Mouse (Mus musculus) bone marrow, adult 2 months (tissue): ENCODE results near the gene Olfr514. TPM values are rescaled to one million over a fixed set of nuclear protein-coding genes. Genes with fewer than 3 reads are reported as not detected.
"Not testable (repeated sequence)": the region's sequence is repeated elsewhere in the genome, so short reads cannot be mapped to it uniquely, and the experiment has no call there.

Source experiments
- H3K27ac ChIP-seq: fragments of 200-500 bp; 2 replicates; pipeline ENCODE4 v1.5.1; 2012; ENCODE audit warnings: low read depth, mild to moderate bottlenecking, control low read depth, inconsistent platforms, low read length; ENCODE audit not compliant: control insufficient read depth, poor library complexity, insufficient read depth
- H3K4me1 ChIP-seq: fragments of 200-500 bp; 2 replicates; pipeline ENCODE4 v1.6.1; 2011; ENCODE audit warnings: low read length; ENCODE audit not compliant: control insufficient read depth, insufficient read depth
- H3K4me3 ChIP-seq: fragments of 200-500 bp; replicated peaks from 2 replicates; pipeline ENCODE3; 2011; ENCODE audit warnings: mild to moderate bottlenecking, low read depth, low read length, control low read depth; ENCODE audit not compliant: control insufficient read depth
- CTCF ChIP-seq: fragments of 200-500 bp; IDR thresholded peaks from 2 replicates; pipeline ENCODE4 v1.5.1; 2011; ENCODE audit warnings: low read length, control low read depth; ENCODE audit not compliant: control insufficient read depth, insufficient read depth
- POLR2A ChIP-seq: fragments of 200-500 bp; IDR thresholded peaks from 2 replicates; pipeline ENCODE4 v1.6.1; 2011; ENCODE audit warnings: low read depth, mild to moderate bottlenecking, control low read depth, low read length, borderline replicate concordance; ENCODE audit not compliant: control insufficient read depth
- WGBS: fragments of 180-500 bp; shearing (Covaris S2); methylation state at CpG from one replicate; pipeline ENCODE4 v1.1.7; 2018; 5-methylcytosine and 5-hydroxymethylcytosine counted together
- polyA plus RNA-seq: library from polyadenylated mRNA; stranded (reverse); fragments of >200 nt; gene quantifications from 2 replicates; pipeline ENCODE4 v1.2.4, GENCODE M21; 2011; ENCODE audit warnings: low replicate concordance; ENCODE audit not compliant: missing spikeins, insufficient read depth, insufficient read length

Gene Olfr514
- polyA plus RNA-seq = not detected in 2 replicates

DNA sequence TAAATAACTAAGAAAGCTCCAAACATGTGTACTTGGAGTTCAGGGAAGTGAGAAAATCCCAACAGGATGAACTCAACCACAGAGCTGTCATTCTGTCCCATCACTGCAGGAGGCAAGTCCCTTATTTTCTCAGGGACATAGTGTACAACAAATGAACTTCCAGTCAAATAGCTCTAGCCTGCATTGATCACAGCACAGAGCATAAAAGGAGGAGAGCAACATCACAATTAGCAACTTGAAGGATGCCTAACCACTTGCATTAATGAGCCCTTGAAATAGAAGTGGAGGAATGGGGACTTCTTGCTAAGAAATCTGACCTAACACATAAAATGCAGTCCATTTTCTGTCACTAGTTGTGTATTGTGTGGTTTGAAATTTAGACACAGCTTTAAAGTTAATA lies at the start of gene Olfr514:
Gene Olfr514 (minus strand): TSS at position 101 of the 400 bp plus-strand sequence.
- H3K4me1 ChIP-seq = no peaks in the 10 kb centered on the region
- H3K27ac ChIP-seq = no peak within 1 kb of the TSS
- TF ChIP-seq POLR2A = no peak
- no peak for TF ChIP-seq CTCF
- H3K4me3 ChIP-seq = no peak within 1 kb of the TSS

- no peak within 1 kb of the TSS for H3K27ac ChIP-seq
- TF ChIP-seq POLR2A (no peak), CTCF (no peak)
- H3K4me1 ChIP-seq = no peaks in the 10 kb centered on the region
- no peak within 1 kb of the TSS for H3K4me3 ChIP-seq
- 32% methylated on average over 2 of the region's 2 CpGs for WGBS
These were observed 46.5 kb upstream of the Olfr514 start, which contains the start of gene Olfr517 for GRCm38 (mm10) chr7:108872279-108872678. Olfr517 (minus strand) TSS chr7:108872379.

- Histone ChIP-seq H3K27ac (no peak within 1 kb of the TSS), H3K4me3 (no peak within 1 kb of the TSS), H3K4me1 (no peaks in the 10 kb centered on the region)
- TF ChIP-seq CTCF (no peak), POLR2A (no peak)
- WGBS = 73% methylated on average over 2 of the region's 2 CpGs
These were observed 24.6 kb upstream of the Olfr514 start, which contains the start of gene Olfr516 for GRCm38 (mm10) chr7:108850429-108850828. Olfr516 (minus strand) TSS chr7:108850529.

DNA sequence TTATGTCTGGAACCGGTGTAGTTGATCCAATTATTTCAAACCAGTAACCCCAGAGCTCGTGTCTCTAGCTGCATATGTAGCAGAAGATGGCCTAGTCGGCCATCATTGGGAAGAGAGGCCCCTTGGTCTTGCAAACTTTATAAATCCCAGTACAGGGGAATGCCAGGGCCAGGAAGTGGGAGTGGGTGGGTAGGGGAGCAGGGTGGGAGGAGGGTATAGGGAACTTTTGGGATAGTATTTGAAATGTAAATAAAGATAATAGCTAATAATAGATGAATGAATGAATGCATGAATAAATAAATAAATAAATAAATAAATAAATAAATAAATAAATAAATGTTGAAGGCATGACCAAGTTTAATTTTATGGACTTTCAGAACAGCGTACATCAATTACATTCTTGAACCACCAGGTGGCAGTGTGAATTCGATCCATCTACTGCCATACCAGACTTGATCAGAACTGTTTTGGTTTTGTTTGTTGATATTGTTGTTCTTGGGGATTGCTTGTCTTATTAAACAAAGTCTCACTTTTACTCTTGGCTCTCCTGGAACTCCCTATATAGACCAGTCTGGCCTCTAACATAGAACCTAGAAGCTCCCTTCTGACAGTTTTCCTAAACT lies 11.1 kb downstream of the Olfr514 start:
- 45% methylated on average over 5 of the region's 5 CpGs for WGBS
- not testable (repeated sequence) for H3K4me1 ChIP-seq, H3K27ac ChIP-seq, H3K4me3 ChIP-seq

- 63% methylated on average over 1 of the region's 1 CpGs for WGBS
- TF ChIP-seq POLR2A (no peak), CTCF (no peak)
- Histone ChIP-seq H3K4me3 (no peak overlapping the region), H3K4me1 (no peaks in the 10 kb centered on the region), H3K27ac (no peak overlapping the region)
These were observed 28.4 kb downstream of the Olfr514 start for GRCm38 (mm10) chr7:108797205-108797933.

Other genes starting within 250 kb of the Olfr514 start
- not detected in 2 replicates for gene Olfr506, start 215.2 kb downstream of the Olfr514 start, polyA plus RNA-seq
- gene Olfr507, start 204.2 kb downstream of the Olfr514 start, polyA plus RNA-seq = not detected in 2 replicates
- gene Olfr508, start 196.0 kb downstream of the Olfr514 start, polyA plus RNA-seq = not detected in 2 replicates
- gene Olfr509, start 174.1 kb downstream of the Olfr514 start, polyA plus RNA-seq = not detected in 2 replicates
- gene Olfr510, start 159.6 kb downstream of the Olfr514 start, polyA plus RNA-seq = not detected in 2 replicates
- not detected in 2 replicates for gene Olfr512, start 112.7 kb downstream of the Olfr514 start, polyA plus RNA-seq
- gene Olfr513, start 75.0 kb downstream of the Olfr514 start, polyA plus RNA-seq = not detected in 2 replicates
- not detected in 2 replicates for gene Olfr516, start 24.5 kb upstream of the Olfr514 start, polyA plus RNA-seq
- not detected in 2 replicates for gene Olfr517, start 46.4 kb upstream of the Olfr514 start, polyA plus RNA-seq
- not detected in 2 replicates for gene Olfr518, start 59.0 kb upstream of the Olfr514 start, polyA plus RNA-seq
- not detected in 2 replicates for gene Olfr519, start 68.4 kb upstream of the Olfr514 start, polyA plus RNA-seq
- gene Nlrp10, start 104.2 kb upstream of the Olfr514 start, polyA plus RNA-seq = 0.22 TPM in 1 of 2 replicates, not detected in the other
- 61.3 and 83.8 TPM in 2 replicates for gene Eif3f, start 108.4 kb upstream of the Olfr514 start, polyA plus RNA-seq
- gene Tub, start 124.3 kb upstream of the Olfr514 start, polyA plus RNA-seq = 0.32 and 0.68 TPM in 2 replicates